Mouse (Mus musculus) inflammation-experienced regulatory T-cells, adult 6 months (primary cell): ENCODE measurements around the gene Cep85l. TPM values are rescaled to one million over a fixed set of nuclear protein-coding genes. Genes with fewer than 3 reads are reported as not detected.

Experiments
- ATAC-seq: one replicate; pipeline ENCODE4 v1.8.0; 2017
- polyA plus RNA-seq, 3 experiments: library from polyadenylated mRNA; unstranded; fragments of 100-300 nt; shearing (Covaris generic); gene quantifications; one replicate each; pipeline ENCODE4 v1.2.1; 2017

Gene Cep85l
- polyA plus RNA-seq = 1 to 10 TPM; 1.6 to 3.4 (median 2.6) TPM

DNA sequence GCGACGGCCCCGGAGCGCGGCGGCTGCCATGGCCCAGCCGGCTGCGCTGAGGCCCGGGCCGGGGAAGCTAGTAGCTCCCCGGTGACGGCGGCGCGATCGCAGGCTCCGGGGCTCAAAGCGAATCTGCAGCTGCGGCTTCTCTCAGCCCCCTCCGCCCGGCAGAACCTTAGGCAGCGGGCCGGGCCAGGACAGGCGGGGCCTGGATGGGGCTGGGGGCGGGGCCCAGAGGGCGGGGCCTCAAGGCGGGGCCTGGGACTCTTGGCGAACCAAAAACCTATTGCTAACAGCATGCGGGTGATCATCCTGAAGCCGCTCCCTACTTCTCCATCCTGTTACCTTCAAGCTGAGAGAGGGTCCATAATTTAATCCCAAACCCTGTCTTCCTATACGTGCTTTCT lies at the start of gene Cep85l:
Gene Cep85l (minus strand): TSS at position 239 of the 398 bp plus-strand sequence.
- peak; percentile 81 for ATAC-seq

- no peak for ATAC-seq
Measured at GRCm38 (mm10) chr10:53428695-53429447, 49.1 kb upstream of the Cep85l start.

- ATAC-seq = no peak
Measured at GRCm38 (mm10) chr10:53426524-53426923, 46.8 kb upstream of the Cep85l start.

DNA sequence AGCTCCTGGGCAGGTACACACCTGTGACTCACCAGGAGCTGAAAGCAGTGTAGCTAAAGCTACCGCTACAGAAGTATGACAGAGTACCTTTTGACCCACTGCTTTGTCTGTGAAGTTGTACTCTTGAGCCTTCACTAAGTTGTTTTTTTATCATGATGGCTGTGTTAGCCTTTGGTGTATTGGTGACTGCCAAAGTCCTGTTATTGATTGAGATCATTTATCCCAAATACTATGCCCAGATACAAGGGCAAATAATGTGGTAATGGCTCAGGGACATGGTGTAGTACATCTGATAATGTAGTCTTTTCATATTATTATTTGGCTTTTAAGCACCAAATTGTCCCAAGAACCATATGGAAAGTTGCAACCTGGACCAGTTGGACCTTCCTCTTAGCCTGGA lies 43.3 kb upstream of the Cep85l start:
- ATAC-seq = no peak

DNA sequence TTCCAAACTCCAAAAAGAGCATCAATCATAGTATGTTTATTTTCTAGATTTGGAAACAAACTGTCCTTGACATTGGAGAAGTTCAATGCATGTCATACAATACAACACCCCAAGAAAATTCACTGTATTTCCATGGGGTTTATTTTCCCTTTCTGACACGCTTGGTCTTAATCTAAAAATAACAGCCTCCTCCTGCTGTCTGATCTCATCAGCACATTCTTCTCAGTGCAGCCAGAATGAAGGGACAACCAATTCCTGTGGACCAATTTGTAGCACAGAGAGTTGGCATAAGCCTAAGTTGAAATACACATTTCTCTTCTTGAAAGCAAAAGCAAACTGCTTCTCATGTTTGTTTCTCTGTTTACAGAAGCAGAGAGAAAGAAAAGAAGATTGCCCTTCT lies 42.5 kb upstream of the Cep85l start:
- no peak for ATAC-seq

DNA sequence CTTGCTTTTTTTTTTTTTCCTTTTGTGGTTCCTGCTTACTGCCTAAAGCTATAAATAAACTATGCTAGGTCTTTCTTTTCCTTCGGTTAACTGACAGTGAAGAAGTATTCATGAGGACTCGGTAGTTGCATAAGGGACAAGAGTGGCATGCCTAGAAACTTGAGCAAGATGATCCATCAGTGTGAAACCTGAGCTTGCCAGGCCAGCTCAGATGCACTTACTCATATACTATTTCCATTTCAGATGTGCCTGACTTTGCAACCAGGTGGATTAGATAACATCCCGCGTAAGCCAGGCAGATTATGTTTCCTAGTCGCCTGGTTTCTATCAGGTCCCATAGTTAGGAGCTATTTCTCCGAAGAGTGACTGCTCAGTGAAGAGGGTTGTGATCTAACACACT lies 41.9 kb upstream of the Cep85l start:
- no peak for ATAC-seq

DNA sequence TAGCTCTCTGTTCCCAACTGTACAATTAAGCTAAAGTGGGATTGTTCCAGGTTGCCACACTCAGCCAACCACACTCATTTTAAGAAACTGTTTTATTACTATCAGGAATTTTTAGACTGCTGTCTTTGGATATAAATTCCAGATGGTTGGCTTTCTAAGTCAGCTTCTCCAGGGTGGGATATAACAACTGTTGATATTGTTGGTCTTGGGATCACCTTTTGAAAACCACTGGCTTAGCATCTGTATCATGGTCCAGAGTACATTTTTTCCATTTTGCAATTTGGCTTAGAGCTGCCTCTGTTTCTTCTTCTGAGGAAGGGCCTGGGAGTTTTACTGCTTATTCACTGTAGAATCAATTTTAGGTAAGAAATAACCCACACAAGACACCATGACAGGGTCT lies 40.3 kb upstream of the Cep85l start:
- ATAC-seq = no peak

GRCm38 (mm10) chr10:53419139-53419935 lies 39.6 kb upstream of the Cep85l start:
- peak; percentile 47 for ATAC-seq

- ATAC-seq = no peak
Measured at GRCm38 (mm10) chr10:53417015-53417414, 37.3 kb upstream of the Cep85l start.

GRCm38 (mm10) chr10:53416152-53416712 lies 36.5 kb upstream of the Cep85l start:
- no peak for ATAC-seq

- no peak for ATAC-seq
Measured at GRCm38 (mm10) chr10:53415252-53415651, 35.5 kb upstream of the Cep85l start.

DNA sequence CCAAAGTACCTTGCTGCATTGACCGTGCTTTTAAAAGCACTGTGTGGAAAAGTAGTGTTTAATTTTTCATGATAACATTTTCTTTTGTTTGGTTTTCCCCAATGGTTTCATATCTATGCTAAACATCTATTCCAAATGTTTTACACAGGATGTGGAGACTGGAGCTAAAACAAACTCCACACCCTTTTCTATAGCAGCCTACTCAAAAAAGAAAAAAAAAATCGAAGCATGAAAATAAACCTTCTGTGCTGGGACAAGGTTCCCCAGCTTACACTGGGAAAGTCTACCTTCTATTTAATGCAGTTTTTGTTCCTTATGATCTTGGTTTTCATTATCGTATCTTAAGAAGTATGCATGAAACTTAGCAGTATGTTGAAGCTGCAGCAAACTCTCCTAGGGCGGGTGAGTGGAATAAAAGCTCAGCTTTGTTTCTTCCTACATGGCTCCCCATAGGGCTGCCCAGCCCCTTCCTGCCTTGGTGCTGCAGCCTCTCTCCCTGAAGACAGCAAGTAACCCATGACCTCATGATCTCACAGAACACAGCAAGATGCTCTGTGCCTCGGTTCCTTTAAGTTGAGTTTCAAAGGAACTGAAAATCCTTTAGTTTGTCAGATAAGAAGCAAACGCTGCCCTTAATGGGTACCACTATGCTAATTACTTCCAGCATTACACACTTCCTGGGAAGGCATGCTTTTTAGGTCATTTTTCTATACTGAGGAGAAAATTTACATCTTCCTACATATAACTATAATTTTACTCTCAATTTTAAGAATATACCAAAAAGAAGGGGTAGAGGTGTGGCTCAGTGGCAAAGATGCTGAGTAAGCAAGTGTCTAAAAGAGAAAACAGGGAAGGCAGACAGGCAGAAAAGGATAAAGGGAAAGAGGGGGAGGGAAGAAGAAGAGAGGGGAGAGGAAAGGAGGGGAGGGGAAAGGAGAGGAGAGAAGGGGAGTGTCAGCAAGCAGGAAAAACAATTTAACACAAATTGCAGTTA lies 34.6 kb upstream of the Cep85l start:
- ATAC-seq = no peak

DNA sequence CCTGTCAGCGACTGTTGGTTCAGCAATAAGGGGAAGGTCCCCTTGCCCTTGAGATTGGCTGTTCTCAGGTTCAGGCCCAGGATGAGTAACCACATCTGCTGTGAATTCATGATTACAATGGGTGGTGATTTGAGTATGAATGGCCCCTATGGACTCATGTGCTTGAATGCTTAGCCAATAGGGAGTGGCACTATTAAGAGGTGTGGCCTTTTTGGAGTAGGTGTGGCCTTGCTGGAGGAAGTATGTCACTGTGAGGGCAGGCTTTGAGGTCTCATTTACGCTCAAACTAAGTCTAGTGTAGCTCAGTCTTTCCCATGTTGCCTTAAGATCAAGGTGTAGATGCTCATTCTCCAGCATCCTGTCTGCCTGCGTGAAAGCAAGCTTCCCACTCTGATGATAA lies 33.2 kb upstream of the Cep85l start:
- ATAC-seq = no peak

DNA sequence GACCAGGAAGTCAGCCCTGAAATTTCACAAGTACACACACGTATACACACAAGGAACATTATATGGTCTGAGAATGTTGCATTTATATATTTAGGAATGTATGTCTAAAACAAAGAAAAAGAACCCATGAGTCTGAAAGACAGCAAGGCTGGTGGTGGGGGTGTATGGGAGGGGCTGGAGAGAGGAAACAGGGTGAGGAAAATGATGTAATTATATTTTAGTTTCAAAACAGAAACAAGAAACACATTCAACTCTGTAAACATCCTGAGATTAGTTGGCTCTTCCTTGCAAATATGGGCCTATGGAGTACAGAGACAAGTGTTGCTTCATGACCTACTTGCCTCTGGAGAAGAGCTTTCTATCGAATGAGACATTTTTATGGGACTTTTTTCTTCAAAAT lies 32.4 kb upstream of the Cep85l start:
- ATAC-seq = peak; percentile 55

GRCm38 (mm10) chr10:53410831-53411230 lies 31.1 kb upstream of the Cep85l start:
- ATAC-seq = no peak

- no peak for ATAC-seq
Measured at GRCm38 (mm10) chr10:53407422-53407821, 27.7 kb upstream of the Cep85l start.

DNA sequence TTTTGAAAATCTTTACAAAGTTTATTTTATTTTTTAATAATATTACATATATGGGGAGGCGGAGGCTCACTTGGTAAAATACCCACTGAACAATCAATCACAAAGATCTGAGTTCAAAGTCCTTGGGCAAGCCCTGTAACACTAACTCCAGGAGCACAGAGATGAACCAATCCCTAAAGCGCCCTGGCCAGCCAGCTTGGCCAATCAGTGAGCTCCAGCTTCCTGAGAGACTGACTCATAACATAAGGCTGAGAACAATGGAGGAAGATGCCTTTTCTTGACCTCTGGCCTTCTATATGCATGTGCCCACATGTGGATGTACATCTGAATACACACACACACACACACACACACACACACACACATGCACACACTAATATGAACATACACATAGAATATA lies 27.1 kb upstream of the Cep85l start:
- ATAC-seq = no peak

- ATAC-seq = no peak
Measured at GRCm38 (mm10) chr10:53402293-53402692, 22.5 kb upstream of the Cep85l start.

DNA sequence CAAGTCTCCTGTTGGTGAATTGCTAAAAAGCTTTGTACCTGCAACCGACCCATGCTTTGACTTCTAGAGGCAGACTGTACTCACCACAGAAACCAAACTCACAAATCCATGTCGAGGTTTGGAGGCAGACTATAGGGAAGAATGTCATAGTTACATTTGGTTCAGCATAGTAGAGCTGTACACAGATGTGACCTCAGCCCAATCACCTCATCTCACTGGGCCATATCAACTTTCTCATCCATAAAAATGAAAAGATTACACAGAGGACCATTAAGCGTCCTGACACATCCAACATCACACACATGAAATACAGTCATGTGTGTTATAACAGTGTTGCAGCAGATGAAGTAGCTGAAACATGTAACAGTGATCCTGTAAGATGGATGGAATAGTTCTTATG lies 19.3 kb upstream of the Cep85l start:
- ATAC-seq = no peak

- ATAC-seq = no peak
Measured at GRCm38 (mm10) chr10:53398540-53398902, 18.8 kb upstream of the Cep85l start.

DNA sequence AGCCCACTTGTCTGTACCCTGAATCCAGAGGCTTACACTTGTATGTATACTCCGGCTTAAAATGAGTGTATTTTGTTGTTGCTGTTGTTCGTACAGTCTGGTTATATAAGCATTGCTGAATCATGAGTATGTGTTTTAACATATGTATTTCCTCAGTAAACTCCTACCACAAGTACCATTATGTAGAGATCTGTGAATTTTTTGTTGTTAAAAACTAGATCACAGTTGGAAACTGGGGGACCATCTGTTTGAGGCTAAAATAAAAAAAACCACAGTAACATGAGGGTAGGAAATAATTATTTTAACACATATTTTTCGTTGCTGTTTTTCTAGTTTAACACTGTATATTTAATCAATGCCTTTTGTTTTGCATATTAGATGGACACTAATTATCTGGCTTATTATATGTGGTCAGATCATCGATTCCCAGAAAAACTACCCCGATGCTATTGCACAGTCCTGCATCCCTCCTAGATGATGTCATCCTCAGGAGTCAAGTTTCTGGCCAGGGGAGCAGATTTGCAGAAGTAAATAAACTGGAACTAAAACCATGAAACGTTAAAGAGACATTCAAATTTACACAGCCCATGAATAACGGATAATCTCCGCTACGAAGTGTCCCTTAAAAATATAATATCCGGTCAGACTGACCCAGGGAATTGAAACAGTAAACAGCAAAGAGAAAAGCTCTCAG lies 18.2 kb upstream of the Cep85l start:
- no peak for ATAC-seq
